Mouse (Mus musculus) kidney, postnatal 25 days (tissue): ENCODE data around the gene Rab5a.
"Not testable (repeated sequence)": the region's sequence is repeated elsewhere in the genome, so short reads cannot be mapped to it uniquely, and the experiment has no call there.

Experiments used
- DNase-seq, 2 experiments: peaks; one replicate each; pipeline ENCODE4 v3.0.0; 2021; ENCODE audit warnings: mixed read lengths in 2 of 2

Gene Rab5a

GRCm38 (mm10) chr17:53478858-53479603 lies at the start of gene Rab5a:
Gene Rab5a (plus strand): TSS chr17:53479234.
- peak; percentile 100 for DNase-seq

- no peak for DNase-seq
These were observed 22.9 kb upstream of the Rab5a start for GRCm38 (mm10) chr17:53456152-53456551.

GRCm38 (mm10) chr17:53456742-53457141 lies 22.3 kb upstream of the Rab5a start:
- DNase-seq: no peak

- peak; percentile 91 to 97 for DNase-seq
These were observed 16.2 kb upstream of the Rab5a start, which contains the start of gene Efhb for GRCm38 (mm10) chr17:53462603-53463495. Gene Efhb (minus strand): TSS chr17:53463321.

GRCm38 (mm10) chr17:53463496-53463840 lies 15.6 kb upstream of the Rab5a start:
- no peak for DNase-seq

GRCm38 (mm10) chr17:53465569-53465968 lies 13.5 kb upstream of the Rab5a start:
- DNase-seq: peak in 1 of 2 experiments; percentile 24

GRCm38 (mm10) chr17:53468697-53469096 lies 10.3 kb upstream of the Rab5a start:
- no peak for DNase-seq

GRCm38 (mm10) chr17:53478066-53478857 lies 772 bp upstream of the Rab5a start:
- DNase-seq: no peak

GRCm38 (mm10) chr17:53479604-53480041 lies 589 bp downstream of the Rab5a start:
- peak; percentile 48 to 79 for DNase-seq

- DNase-seq: no peak
These were observed 1.4 kb downstream of the Rab5a start for GRCm38 (mm10) chr17:53480433-53480832.

GRCm38 (mm10) chr17:53488291-53489006 lies 9.4 kb downstream of the Rab5a start:
- no peak for DNase-seq

GRCm38 (mm10) chr17:53489007-53489378 lies 10.0 kb downstream of the Rab5a start:
- no peak for DNase-seq

- no peak for DNase-seq
These were observed 23.9 kb downstream of the Rab5a start for GRCm38 (mm10) chr17:53502966-53503365.

- peak in 1 of 2 experiments; percentile 27 for DNase-seq
These were observed 33.4 kb downstream of the Rab5a start for GRCm38 (mm10) chr17:53512311-53512951.

- DNase-seq: no peak
These were observed 40.3 kb downstream of the Rab5a start for GRCm38 (mm10) chr17:53519364-53519763.

GRCm38 (mm10) chr17:53520509-53520908 lies 41.5 kb downstream of the Rab5a start:
- no peak for DNase-seq

- no peak for DNase-seq
These were observed 49.0 kb downstream of the Rab5a start for GRCm38 (mm10) chr17:53528034-53528433.

GRCm38 (mm10) chr17:53531160-53531559 lies 52.1 kb downstream of the Rab5a start:
- peak in 1 of 2 experiments; percentile 4 for DNase-seq

GRCm38 (mm10) chr17:53532425-53532824 lies 53.4 kb downstream of the Rab5a start:
- peak in 1 of 2 experiments; percentile 14 for DNase-seq

GRCm38 (mm10) chr17:53539351-53539750 lies 60.3 kb downstream of the Rab5a start, which contains the start of gene Pp2d1:
Gene Pp2d1 (minus strand): TSS chr17:53539451.
- not testable (repeated sequence) for DNase-seq

GRCm38 (mm10) chr17:53542536-53542935 lies 63.5 kb downstream of the Rab5a start:
- no peak for DNase-seq
